Comparison of ENCODE assay signal across 18 mouse cellular contexts in the genomic region with DNA sequence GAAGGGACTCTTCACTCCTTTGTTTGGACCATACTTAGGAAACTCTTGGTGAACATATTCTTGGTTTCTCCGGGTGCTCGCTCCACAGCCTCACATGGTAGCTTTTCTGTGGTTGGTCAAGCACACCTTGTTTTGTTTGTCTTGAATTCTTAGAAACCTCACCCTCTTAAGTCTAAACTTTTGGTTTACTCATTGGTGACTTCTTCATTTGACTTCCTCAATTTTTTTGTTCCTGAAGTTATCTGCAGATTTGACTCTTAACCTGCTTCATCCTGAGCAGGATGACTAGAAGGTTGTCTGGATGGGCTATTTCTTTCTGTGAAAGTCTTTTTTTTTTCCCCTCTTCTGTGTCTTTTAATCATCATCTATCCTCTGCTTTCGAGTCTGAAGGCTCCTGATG. TPM values are rescaled to one million over a fixed set of nuclear protein-coding genes. Genes with fewer than 3 reads are reported as not detected.
"Had no signal": no experiment of that assay in that cellular context is flagged by ENCODE, and none has a peak within 500 bp of the region (broad histone marks: within the 10 kb centered on the region; RNA-seq: fewer than 3 reads in every experiment).

No protein-coding gene starts in this region.

- H3K4me2 ChIP-seq: liver, embryonic 13.5 days; lung, embryonic 14.5 days; midbrain, embryonic 13.5 days; neural tube, embryonic 13.5 days; stomach, embryonic 15.5 days had no signal

- H3K27me3 ChIP-seq: liver, embryonic 13.5 days; megakaryocyte, embryonic 14.5 days; midbrain, embryonic 13.5 days; neural tube, embryonic 13.5 days; stomach, embryonic 15.5 days had no signal

- ATAC-seq: midbrain, embryonic 13.5 days; midbrain, embryonic 16.5 days had no signal

- H3K27ac ChIP-seq: kidney, postnatal 0 days; left cerebral cortex, adult 2 months; liver, embryonic 13.5 days; macrophage; midbrain, embryonic 10.5 days; midbrain, embryonic 13.5 days; neural tube, embryonic 13.5 days; stomach, embryonic 15.5 days had no signal

- H3K4me3 ChIP-seq: left cerebral cortex, adult 2 months; liver, embryonic 13.5 days; megakaryocyte, embryonic 14.5 days; midbrain, embryonic 10.5 days; midbrain, embryonic 13.5 days; myocyte; neural tube, embryonic 13.5 days; stomach, embryonic 15.5 days had no signal

- H3K9me3 ChIP-seq: liver, embryonic 13.5 days; megakaryocyte, embryonic 14.5 days; midbrain, embryonic 10.5 days; midbrain, embryonic 13.5 days; neural tube, embryonic 13.5 days; stomach, embryonic 15.5 days had no signal

- H3K9ac ChIP-seq: liver, embryonic 13.5 days; lung, embryonic 14.5 days; midbrain, embryonic 13.5 days; neural tube, embryonic 13.5 days; stomach, embryonic 15.5 days had no signal

- DNase-seq: kidney, adult 2 months; kidney, postnatal 25 days; layer of hippocampus, postnatal 36 days; liver, embryonic 13.5 days; right cerebral cortex, postnatal 14 days; right cerebral cortex, postnatal 4 days; thymus, postnatal 36 days had no signal

- H3K4me1 ChIP-seq: midbrain, embryonic 10.5 days; midbrain, embryonic 13.5 days; neural tube, embryonic 13.5 days; stomach, embryonic 15.5 days had no signal

- H3K36me3 ChIP-seq: liver, embryonic 13.5 days; midbrain, embryonic 10.5 days; midbrain, embryonic 13.5 days; neural tube, embryonic 13.5 days; stomach, embryonic 15.5 days had no signal

RNA-seq across cellular contexts. Expression of gene Il1rl2, which starts 30.3 kb away (rescaled TPM):
- polyA plus RNA-seq: myocyte had no signal
